Mouse (Mus musculus): ENCODE data around the gene Tmem82. TPM values are rescaled to one million over a fixed set of nuclear protein-coding genes. Genes with fewer than 3 reads are reported as not detected.
A peak's percentile ranks its signal among the peaks of the same experiment; 100 is the strongest.

The Tmem82 gene
- polyA plus RNA-seq, 1 experiment from 2014 or later = 5.4 TPM

GRCm38 (mm10) chr4:141595605-141596268 lies 22.7 kb downstream of the Tmem82 start:
- Histone ChIP-seq H3K4me1 (ENCODE audit: insufficient read depth, low read length) (peaks cover 24% of the 10 kb centered on the region; the same call in 1 of the 2 replicates), H3K27ac (ENCODE audit: low read length) (no peak overlapping the region), H3K36me3 (ENCODE audit: insufficient read depth, low read length) (peaks cover 28% of the 10 kb centered on the region), H3K4me2 (replicated peaks; ENCODE audit: low read depth, low read length) (no peak overlapping the region), H3K9me3 (ENCODE audit: low read length) (no peaks in the 10 kb centered on the region), H3K4me3 (ENCODE audit: low read length) (no peak overlapping the region), H3K9ac (replicated peaks; ENCODE audit: low read length) (no peak overlapping the region), H3K27me3 (ENCODE audit: insufficient read depth, low read length) (no peaks in the 10 kb centered on the region)
- no peak for ATAC-seq (ENCODE audit: low FRiP score, low TSS enrichment)
- 74% methylated on average over 9 of the region's 9 CpGs for WGBS

- peaks cover 19% of the 10 kb centered on the region; the same call in 1 of the 2 replicates for H3K4me1 ChIP-seq (ENCODE audit: insufficient read depth, low read length)
These were observed 23.3 kb downstream of the Tmem82 start for GRCm38 (mm10) chr4:141595138-141595537.

GRCm38 (mm10) chr4:141591547-141591946 lies 26.9 kb downstream of the Tmem82 start:
- H3K36me3 ChIP-seq (ENCODE audit: insufficient read depth, low read length) = peaks cover 38% of the 10 kb centered on the region
- no peak for ATAC-seq (ENCODE audit: low FRiP score, low TSS enrichment)
- 17% methylated on average over 3 of the region's 3 CpGs for WGBS

More at GRCm38 (mm10) chr4:141595138-141595537, 23.3 kb downstream of the Tmem82 start:
- H3K36me3 ChIP-seq (ENCODE audit: insufficient read depth, low read length) = peaks cover 30% of the 10 kb centered on the region
- H3K4me3 ChIP-seq (ENCODE audit: low read length) = no peak overlapping the region
- no peak overlapping the region for H3K27ac ChIP-seq (ENCODE audit: low read length)
- WGBS = 92% methylated on average over 11 of the region's 11 CpGs
- no peak for ATAC-seq (ENCODE audit: low FRiP score, low TSS enrichment)
- no peaks in the 10 kb centered on the region for H3K9me3 ChIP-seq (ENCODE audit: low read length)
- no peak overlapping the region for H3K9ac ChIP-seq (replicated peaks; ENCODE audit: low read length)
- H3K4me2 ChIP-seq (replicated peaks; ENCODE audit: low read depth, low read length) = no peak overlapping the region
- no peaks in the 10 kb centered on the region for H3K27me3 ChIP-seq (ENCODE audit: insufficient read depth, low read length)

GRCm38 (mm10) chr4:141583919-141584318 lies 34.5 kb downstream of the Tmem82 start:
- Histone ChIP-seq H3K9ac (replicated peaks; ENCODE audit: low read length) (no peak overlapping the region), H3K27me3 (ENCODE audit: insufficient read depth, low read length) (no peaks in the 10 kb centered on the region), H3K36me3 (ENCODE audit: insufficient read depth, low read length) (peaks cover 36% of the 10 kb centered on the region), H3K9me3 (ENCODE audit: low read length) (no peaks in the 10 kb centered on the region), H3K4me1 (ENCODE audit: insufficient read depth, low read length) (no peaks in the 10 kb centered on the region), H3K27ac (ENCODE audit: low read length) (no peak overlapping the region), H3K4me2 (replicated peaks; ENCODE audit: low read depth, low read length) (no peak overlapping the region), H3K4me3 (ENCODE audit: low read length) (no peak overlapping the region)
- 85% methylated on average over 8 of the region's 8 CpGs for WGBS
- ATAC-seq (ENCODE audit: low FRiP score, low TSS enrichment) = no peak

More at GRCm38 (mm10) chr4:141591547-141591946, 26.9 kb downstream of the Tmem82 start:
- H3K9ac ChIP-seq (replicated peaks; ENCODE audit: low read length) = no peak overlapping the region
- no peaks in the 10 kb centered on the region for H3K4me1 ChIP-seq (ENCODE audit: insufficient read depth, low read length)
- no peaks in the 10 kb centered on the region for H3K9me3 ChIP-seq (ENCODE audit: low read length)
- no peaks in the 10 kb centered on the region for H3K27me3 ChIP-seq (ENCODE audit: insufficient read depth, low read length)
- no peak overlapping the region for H3K4me2 ChIP-seq (replicated peaks; ENCODE audit: low read depth, low read length)
- no peak overlapping the region for H3K4me3 ChIP-seq (ENCODE audit: low read length)
- no peak overlapping the region for H3K27ac ChIP-seq (ENCODE audit: low read length)

GRCm38 (mm10) chr4:141581051-141581450 lies 37.4 kb downstream of the Tmem82 start:
- Histone ChIP-seq H3K4me3 (ENCODE audit: low read length) (no peak overlapping the region), H3K4me1 (ENCODE audit: insufficient read depth, low read length) (no peaks in the 10 kb centered on the region), H3K27me3 (ENCODE audit: insufficient read depth, low read length) (no peaks in the 10 kb centered on the region), H3K4me2 (replicated peaks; ENCODE audit: low read depth, low read length) (no peak overlapping the region), H3K36me3 (ENCODE audit: insufficient read depth, low read length) (peaks cover 51% of the 10 kb centered on the region), H3K9ac (replicated peaks; ENCODE audit: low read length) (no peak overlapping the region), H3K27ac (ENCODE audit: low read length) (no peak overlapping the region), H3K9me3 (ENCODE audit: low read length) (peaks cover 4% of the 10 kb centered on the region; the same call in 1 of the 2 replicates)
- 85% methylated on average over 13 of the region's 13 CpGs for WGBS
- ATAC-seq (ENCODE audit: low FRiP score, low TSS enrichment) = no peak

GRCm38 (mm10) chr4:141578833-141579232 lies 39.6 kb downstream of the Tmem82 start:
- 68% methylated on average over 3 of the region's 3 CpGs for WGBS
- ATAC-seq (ENCODE audit: low FRiP score, low TSS enrichment) = no peak
- H3K27ac ChIP-seq (ENCODE audit: low read length) = no peak overlapping the region
- H3K4me1 ChIP-seq (ENCODE audit: insufficient read depth, low read length) = peaks cover 6% of the 10 kb centered on the region
- H3K9me3 ChIP-seq (ENCODE audit: low read length) = peaks cover 4% of the 10 kb centered on the region; the same call in 1 of the 2 replicates
- no peak overlapping the region for H3K4me3 ChIP-seq (ENCODE audit: low read length)
- no peak overlapping the region for H3K4me2 ChIP-seq (replicated peaks; ENCODE audit: low read depth, low read length)
- H3K36me3 ChIP-seq (ENCODE audit: insufficient read depth, low read length) = peaks cover 38% of the 10 kb centered on the region
- H3K27me3 ChIP-seq (ENCODE audit: insufficient read depth, low read length) = no peaks in the 10 kb centered on the region
- H3K9ac ChIP-seq (replicated peaks; ENCODE audit: low read length) = no peak overlapping the region

- peaks cover 4% of the 10 kb centered on the region; the same call in 1 of the 2 replicates for H3K9me3 ChIP-seq (ENCODE audit: low read length)
- no peak overlapping the region for H3K27ac ChIP-seq (ENCODE audit: low read length)
- H3K36me3 ChIP-seq (ENCODE audit: insufficient read depth, low read length) = peaks cover 31% of the 10 kb centered on the region
- ATAC-seq (ENCODE audit: low FRiP score, low TSS enrichment) = no peak
- H3K9ac ChIP-seq (replicated peaks; ENCODE audit: low read length) = no peak overlapping the region
- no peak overlapping the region for H3K4me3 ChIP-seq (ENCODE audit: low read length)
- H3K27me3 ChIP-seq (ENCODE audit: insufficient read depth, low read length) = no peaks in the 10 kb centered on the region
- no peak overlapping the region for H3K4me2 ChIP-seq (replicated peaks; ENCODE audit: low read depth, low read length)
- H3K4me1 ChIP-seq (ENCODE audit: insufficient read depth, low read length) = peaks cover 13% of the 10 kb centered on the region
- WGBS = 97% methylated on average over 7 of the region's 7 CpGs
These were observed 41.6 kb downstream of the Tmem82 start for GRCm38 (mm10) chr4:141576877-141577276.

GRCm38 (mm10) chr4:141576404-141576803 lies 42.0 kb downstream of the Tmem82 start:
- no peak overlapping the region for H3K9ac ChIP-seq (replicated peaks; ENCODE audit: low read length)
- 78% methylated on average over 11 of the region's 11 CpGs for WGBS
- peaks cover 13% of the 10 kb centered on the region for H3K4me1 ChIP-seq (ENCODE audit: insufficient read depth, low read length)
- peaks cover 4% of the 10 kb centered on the region; the same call in 1 of the 2 replicates for H3K9me3 ChIP-seq (ENCODE audit: low read length)
- H3K4me2 ChIP-seq (replicated peaks; ENCODE audit: low read depth, low read length) = no peak overlapping the region
- no peak overlapping the region for H3K27ac ChIP-seq (ENCODE audit: low read length)
- no peak overlapping the region for H3K4me3 ChIP-seq (ENCODE audit: low read length)
- ATAC-seq (ENCODE audit: low FRiP score, low TSS enrichment) = no peak
- H3K36me3 ChIP-seq (ENCODE audit: insufficient read depth, low read length) = peaks cover 30% of the 10 kb centered on the region
- H3K27me3 ChIP-seq (ENCODE audit: insufficient read depth, low read length) = no peaks in the 10 kb centered on the region

- Histone ChIP-seq H3K4me1 (ENCODE audit: insufficient read depth, low read length) (peaks cover 21% of the 10 kb centered on the region), H3K27ac (ENCODE audit: low read length) (peak overlapping the region; percentile 40; the same call in 1 of the 2 replicates), H3K9ac (replicated peaks; ENCODE audit: low read length) (peak overlapping the region; percentile 18; the same call in 1 of the 2 replicates), H3K4me3 (ENCODE audit: low read length) (no peak overlapping the region), H3K4me2 (replicated peaks; ENCODE audit: low read depth, low read length) (peak overlapping the region; percentile 35; the same call in 1 of the 2 replicates), H3K9me3 (ENCODE audit: low read length) (peaks cover 4% of the 10 kb centered on the region; the same call in 1 of the 2 replicates), H3K36me3 (ENCODE audit: insufficient read depth, low read length) (peaks cover 21% of the 10 kb centered on the region), H3K27me3 (ENCODE audit: insufficient read depth, low read length) (no peaks in the 10 kb centered on the region)
- WGBS = 38% methylated on average over 27 of the region's 27 CpGs
- peak; percentile 44; the same call in 1 of the 2 replicates for ATAC-seq (ENCODE audit: low FRiP score, low TSS enrichment)
These were observed 43.4 kb downstream of the Tmem82 start for GRCm38 (mm10) chr4:141574789-141575702.

Data from kidney, embryonic 16.5 days (tissue).